Mouse (Mus musculus): ENCODE measurements around the gene Actr5.

The Actr5 gene

DNA sequence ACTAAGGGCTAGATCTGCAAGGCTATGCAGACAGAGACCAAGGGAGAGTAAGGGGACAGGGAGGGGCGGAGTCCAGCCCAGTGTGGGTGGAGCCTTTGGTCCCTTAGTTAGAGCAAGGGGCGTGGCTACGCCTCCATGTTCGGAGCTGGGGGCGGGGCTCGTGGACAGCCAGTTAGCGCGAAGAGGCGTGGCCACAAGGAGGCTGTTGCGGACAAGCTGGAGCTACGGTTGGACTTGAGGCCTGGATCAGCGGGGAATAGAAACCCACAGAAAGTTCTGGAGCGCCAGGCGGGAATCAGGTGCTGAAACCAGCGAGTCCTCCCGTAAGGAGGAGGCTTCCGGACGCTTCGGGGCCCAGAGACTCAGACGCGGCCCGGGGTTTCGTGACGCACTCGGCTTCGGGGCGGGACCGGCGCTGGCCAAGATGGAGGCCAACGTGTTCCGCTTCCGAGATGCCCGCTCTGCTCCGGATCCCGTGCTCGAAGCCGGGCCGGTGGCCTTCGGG lies at the start of gene Actr5:
Gene Actr5, plus strand, starts transcription at position 171 of the 505 bp plus-strand sequence.
- peak; percentile 98 for DNase-seq

- no peak for DNase-seq
Observed at GRCm38 (mm10) chr2:158579979-158580378, 44.7 kb upstream of the Actr5 start.

DNA sequence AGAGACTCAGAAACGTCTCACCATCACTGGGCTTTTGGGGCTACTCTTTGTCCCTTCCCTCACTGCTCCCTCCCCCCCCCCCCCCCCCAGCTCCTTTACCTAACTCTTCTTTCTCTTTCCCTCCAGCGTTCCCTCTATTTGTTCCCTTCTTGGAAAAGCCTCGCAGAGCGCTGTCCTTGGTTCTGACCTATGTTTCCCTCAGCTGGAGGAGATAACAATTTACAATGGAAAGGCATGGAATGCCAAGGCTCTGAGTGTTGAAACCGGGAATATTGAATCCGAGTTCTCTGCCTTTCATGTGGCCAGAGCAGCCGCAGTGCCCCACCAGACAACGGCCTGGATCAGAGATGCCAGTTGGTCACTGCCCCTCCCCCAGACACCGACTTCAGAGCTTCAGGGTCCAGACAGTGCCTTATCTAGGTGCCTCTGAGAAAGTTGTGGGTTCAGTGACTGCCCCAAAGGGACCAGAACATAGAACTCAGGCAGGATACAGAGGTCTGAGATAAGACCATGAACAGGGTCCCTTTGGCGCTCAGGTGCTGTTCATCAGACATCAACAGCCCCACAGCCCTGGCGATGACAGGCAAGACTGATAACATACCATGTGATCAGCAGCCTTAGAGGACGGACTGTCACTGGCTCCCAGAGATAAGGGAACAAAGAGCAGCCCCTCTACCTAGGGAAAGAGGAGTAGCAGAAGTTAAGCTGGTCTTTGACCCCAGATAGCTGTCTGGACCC lies 39.9 kb upstream of the Actr5 start:
- peak; percentile 14 for DNase-seq

DNA sequence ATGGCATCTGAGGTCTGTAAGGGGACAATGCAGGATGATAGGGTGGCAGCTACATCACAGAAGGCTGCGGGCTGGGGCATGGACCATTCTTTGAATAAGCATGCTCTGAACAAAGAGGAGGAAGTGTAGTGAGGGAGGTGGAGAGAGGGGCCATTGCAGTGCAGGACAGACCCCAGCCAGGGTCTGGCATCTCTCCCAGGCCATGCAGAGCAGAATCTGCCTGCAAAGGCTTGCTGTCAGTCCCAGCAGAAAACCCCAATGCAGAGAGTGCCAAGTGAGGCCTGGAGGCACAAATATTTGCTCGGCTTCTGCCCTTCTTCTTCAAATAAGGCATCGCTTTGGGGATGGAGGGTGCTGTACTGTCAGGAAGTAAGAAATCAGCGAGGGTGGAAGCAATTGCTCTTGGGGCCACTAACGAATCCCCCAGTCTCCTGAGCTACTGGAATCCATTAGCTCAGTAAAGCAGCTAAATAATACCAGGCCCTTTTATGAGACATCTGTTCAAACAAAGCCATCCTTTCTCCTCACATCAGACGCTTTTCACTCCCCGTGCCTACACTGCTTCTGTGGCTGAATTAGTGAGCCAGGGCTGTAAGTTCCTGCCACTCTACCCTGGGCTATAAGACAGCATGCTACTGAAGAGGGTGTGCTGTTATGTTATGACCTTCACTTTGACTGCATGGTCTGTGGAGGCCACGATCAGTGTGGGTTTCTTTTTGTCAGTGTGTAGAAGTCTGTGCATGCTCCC lies 36.0 kb upstream of the Actr5 start:
- DNase-seq = no peak

- DNase-seq = no peak
Observed at GRCm38 (mm10) chr2:158590495-158590894, 34.2 kb upstream of the Actr5 start.

- no peak for DNase-seq
Observed at GRCm38 (mm10) chr2:158591286-158591685, 33.4 kb upstream of the Actr5 start.

GRCm38 (mm10) chr2:158593371-158593770 lies 31.3 kb upstream of the Actr5 start:
- no peak for DNase-seq

- no peak for DNase-seq
Observed at GRCm38 (mm10) chr2:158595103-158595502, 29.6 kb upstream of the Actr5 start.

GRCm38 (mm10) chr2:158595577-158595976 lies 29.1 kb upstream of the Actr5 start:
- no peak for DNase-seq

GRCm38 (mm10) chr2:158596803-158597202 lies 27.9 kb upstream of the Actr5 start:
- DNase-seq = no peak

DNA sequence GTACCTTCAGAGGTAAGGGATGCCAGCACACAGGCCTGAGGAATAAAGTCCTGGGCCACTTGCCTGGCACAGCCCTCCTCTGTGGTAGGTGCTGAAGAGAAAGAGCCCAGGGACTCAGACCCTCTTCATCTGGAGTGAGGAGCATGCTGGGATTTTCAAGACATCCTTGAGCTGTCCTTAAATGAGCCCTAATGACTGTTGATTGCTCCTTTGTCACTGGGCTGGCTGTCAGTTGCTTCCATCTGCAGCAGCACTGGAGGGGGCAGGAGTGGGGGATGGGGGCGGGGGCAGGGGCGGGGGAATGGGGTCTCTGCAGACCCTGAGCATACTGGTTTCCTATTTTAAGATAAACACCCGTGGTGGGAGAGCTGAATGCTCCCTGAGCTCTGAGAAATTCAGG lies 24.2 kb upstream of the Actr5 start:
- DNase-seq = no peak

- no peak for DNase-seq
Observed at GRCm38 (mm10) chr2:158601326-158601725, 23.4 kb upstream of the Actr5 start.

DNA sequence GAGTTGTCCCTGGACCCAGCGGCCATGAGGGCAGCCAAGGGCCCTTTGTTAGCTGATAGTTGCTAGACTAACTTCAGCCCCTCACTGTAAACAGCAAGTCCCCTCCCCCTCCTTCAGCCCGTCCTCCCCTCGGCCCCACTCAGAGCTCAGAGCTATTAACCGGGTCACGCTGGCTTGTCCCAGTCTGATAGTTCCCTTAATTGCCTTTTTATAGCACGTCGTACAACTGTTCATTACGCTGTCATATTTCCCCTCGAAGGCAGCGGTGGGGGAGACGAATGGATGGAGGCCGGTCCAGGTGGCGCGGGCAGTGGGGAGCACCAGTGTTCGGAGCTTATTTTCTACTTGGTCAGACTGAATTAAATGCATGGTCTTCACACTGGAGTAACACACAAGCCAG lies 22.0 kb upstream of the Actr5 start:
- no peak for DNase-seq

DNA sequence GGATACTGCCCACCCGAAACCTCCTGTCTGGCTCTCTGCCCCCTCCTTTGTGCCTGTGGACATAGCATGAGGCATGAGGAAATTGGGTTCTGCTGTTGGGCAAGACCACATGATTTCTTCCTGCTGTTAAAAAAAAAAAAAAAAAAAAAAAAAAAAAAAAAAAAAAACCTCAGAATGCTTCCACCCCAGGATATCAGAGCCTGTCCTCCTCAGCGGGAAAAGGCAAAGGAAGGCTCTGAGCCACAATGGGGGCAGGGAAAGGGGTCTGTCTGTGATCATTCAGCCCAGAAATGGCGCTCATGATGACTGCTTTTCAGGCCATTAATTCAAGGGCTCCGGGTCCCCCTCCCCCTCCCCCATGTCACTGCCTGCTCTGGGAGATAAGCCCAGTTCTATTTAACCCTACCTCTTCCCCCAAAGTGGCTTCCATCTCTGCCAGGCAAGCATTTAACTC lies 18.1 kb upstream of the Actr5 start:
- no peak for DNase-seq

DNA sequence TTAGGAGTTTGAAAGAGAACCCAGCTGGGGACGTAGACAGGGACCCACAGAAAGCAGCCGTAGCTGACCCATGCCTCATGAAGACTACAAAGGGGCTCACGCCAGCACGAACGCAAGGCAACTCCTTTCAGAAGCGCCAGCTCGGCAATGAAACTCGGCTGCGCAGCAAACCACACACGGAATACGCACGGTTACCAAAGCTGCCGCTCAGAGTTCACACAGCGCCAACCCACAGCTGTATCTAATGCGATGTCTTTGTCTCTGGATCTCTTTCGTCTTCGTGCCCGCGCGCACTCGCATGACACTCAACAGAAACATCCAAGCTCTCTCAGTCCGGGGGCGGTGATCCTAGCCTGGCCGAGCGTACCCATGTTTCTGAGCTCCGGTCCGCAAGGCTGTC lies 15.0 kb upstream of the Actr5 start:
- no peak for DNase-seq

GRCm38 (mm10) chr2:158610488-158611325 lies 14.0 kb upstream of the Actr5 start, which contains the start of gene Slc32a1:
Slc32a1 (plus strand) TSS chr2:158610767.
- DNase-seq = no peak

- no peak for DNase-seq
Observed at GRCm38 (mm10) chr2:158611326-158611719, 13.4 kb upstream of the Actr5 start.

- DNase-seq = no peak
Observed at GRCm38 (mm10) chr2:158611726-158612670, 12.7 kb upstream of the Actr5 start.

DNA sequence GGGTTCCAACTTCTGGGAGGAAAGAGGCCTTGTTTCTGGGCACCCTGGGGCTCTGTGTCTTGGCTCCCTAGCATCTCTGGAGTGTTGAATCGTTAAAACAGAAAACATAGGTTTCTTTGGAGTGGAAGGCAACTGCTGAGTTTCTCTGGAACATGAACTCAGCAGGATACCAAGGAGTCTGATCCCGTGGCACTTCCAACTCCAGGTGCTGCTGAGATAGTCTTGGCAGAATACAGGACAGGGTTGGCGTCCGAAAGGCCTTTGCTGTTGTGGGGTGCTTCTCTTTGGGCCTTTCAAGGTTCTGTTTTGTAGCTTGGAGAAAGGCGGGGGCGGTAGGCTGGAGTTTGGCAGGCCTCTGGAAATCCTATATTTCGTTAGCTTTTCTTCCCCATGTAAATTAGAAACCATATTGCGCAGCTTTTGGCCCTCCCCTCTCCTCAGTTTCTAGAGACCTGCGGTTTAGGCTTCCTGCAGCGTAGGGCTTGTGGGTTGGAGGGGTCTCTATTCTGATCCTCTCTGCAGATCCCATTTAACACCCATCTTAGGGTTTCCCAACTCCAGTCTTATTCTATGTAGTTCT lies 11.9 kb upstream of the Actr5 start:
- no peak for DNase-seq

- peak; percentile 70 for DNase-seq
Observed at GRCm38 (mm10) chr2:158613541-158614417, 10.9 kb upstream of the Actr5 start.
